Mouse (Mus musculus) forebrain, embryonic 10.5 days (tissue): Measurements from ENCODE around the gene Whrn. TPM values are rescaled to one million over a fixed set of nuclear protein-coding genes. Genes with fewer than 3 reads are reported as not detected.
A peak's percentile ranks its signal among the peaks of the same experiment; 100 is the strongest.

Source experiments
- DNase-seq: peaks from one replicate; pipeline ENCODE4 v3.0.0-alpha.2; 2017; ENCODE audit warnings: low spot score; ENCODE audit errors: extremely low spot score
- H3K27ac ChIP-seq: fragments of 300-500 bp; sonication (generic); 2 replicates; pipeline ENCODE4 v1.5.1; 2016; ENCODE audit warnings: mild to moderate bottlenecking
- H3K27me3 ChIP-seq: fragments of 300-500 bp; sonication (generic); 2 replicates; pipeline ENCODE4 v1.6.1; 2016; ENCODE audit warnings: mild to moderate bottlenecking; ENCODE audit not compliant: poor library complexity, severe bottlenecking
- H3K36me3 ChIP-seq: fragments of 300-500 bp; sonication (generic); replicated peaks from 2 replicates; pipeline ENCODE4 v1.6.1; 2016; ENCODE audit warnings: mild to moderate bottlenecking, moderate library complexity
- H3K4me1 ChIP-seq: fragments of 300-500 bp; sonication (generic); 2 replicates; pipeline ENCODE4 v1.6.1; 2016
- H3K4me3 ChIP-seq: fragments of 300-500 bp; sonication (generic); 2 replicates; pipeline ENCODE4 v1.5.1; 2016; ENCODE audit warnings: mild to moderate bottlenecking, moderate library complexity
- H3K9me3 ChIP-seq: fragments of 300-500 bp; sonication (generic); 2 replicates; pipeline ENCODE4 v1.6.1; 2016; ENCODE audit warnings: mild to moderate bottlenecking, moderate library complexity
- WGBS: fragments of 180-500 bp; shearing (Covaris S2); methylation state at CpG from one replicate; pipeline ENCODE4 v1.1.7; 2016; 5-methylcytosine and 5-hydroxymethylcytosine counted together
- polyA plus RNA-seq: library from polyadenylated mRNA; unstranded; fragments of >200 nt; fragmentation: Nextera tagmentation; extraction: Ambion mirVana; gene quantifications from 2 replicates; pipeline ENCODE4 v1.2.1, GENCODE M21; 2016

Gene Whrn
- polyA plus RNA-seq, 1 experiment from 2014 or later, result 5.1 TPM

- Histone ChIP-seq H3K36me3 (peaks cover 50% of the 10 kb centered on the region), H3K27ac (no peak overlapping the region), H3K4me1 (peaks cover 10% of the 10 kb centered on the region), H3K27me3 (no peaks in the 10 kb centered on the region), H3K9me3 (no peaks in the 10 kb centered on the region), H3K4me3 (no peak overlapping the region)
- DNase-seq, result no peak
- WGBS, result 83% methylated on average over 9 of the region's 9 CpGs
These were observed 60.4 kb downstream of the Whrn start for GRCm38 (mm10) chr4:63435402-63435801.

GRCm38 (mm10) chr4:63431098-63431497, 64.7 kb downstream of the Whrn start:
- no peak for DNase-seq
- H3K9me3 ChIP-seq, result no peaks in the 10 kb centered on the region
- no peak overlapping the region for H3K27ac ChIP-seq
- peaks cover 39% of the 10 kb centered on the region for H3K36me3 ChIP-seq
- peaks cover 33% of the 10 kb centered on the region for H3K4me1 ChIP-seq
- H3K4me3 ChIP-seq, result no peak overlapping the region
- WGBS, result 86% methylated on average over 5 of the region's 5 CpGs
- H3K27me3 ChIP-seq, result no peaks in the 10 kb centered on the region

- WGBS, result 49% methylated on average over 3 of the region's 3 CpGs
- Histone ChIP-seq H3K27ac (no peak overlapping the region), H3K9me3 (no peaks in the 10 kb centered on the region), H3K27me3 (no peaks in the 10 kb centered on the region), H3K36me3 (peaks cover 39% of the 10 kb centered on the region), H3K4me1 (peaks cover 34% of the 10 kb centered on the region), H3K4me3 (no peak overlapping the region)
- DNase-seq, result no peak
These were observed 65.4 kb downstream of the Whrn start for GRCm38 (mm10) chr4:63430357-63430756.

GRCm38 (mm10) chr4:63426308-63426707, 69.5 kb downstream of the Whrn start:
- Histone ChIP-seq H3K36me3 (peaks cover 6% of the 10 kb centered on the region; the same call in 1 of the 2 replicates), H3K4me3 (no peak overlapping the region), H3K27ac (no peak overlapping the region), H3K4me1 (peaks cover 44% of the 10 kb centered on the region), H3K9me3 (no peaks in the 10 kb centered on the region), H3K27me3 (no peaks in the 10 kb centered on the region)
- no peak for DNase-seq
- WGBS, result 71% methylated on average over 8 of the region's 8 CpGs

- no peak overlapping the region for H3K27ac ChIP-seq
- H3K9me3 ChIP-seq, result no peaks in the 10 kb centered on the region
- WGBS, result 22% methylated on average over 5 of the region's 5 CpGs
- peaks cover 38% of the 10 kb centered on the region for H3K4me1 ChIP-seq
- no peak overlapping the region for H3K4me3 ChIP-seq
- H3K27me3 ChIP-seq, result no peaks in the 10 kb centered on the region
- no peak for DNase-seq
- no peaks in the 10 kb centered on the region for H3K36me3 ChIP-seq
These were observed 72.0 kb downstream of the Whrn start for GRCm38 (mm10) chr4:63423811-63424210.

- no peaks in the 10 kb centered on the region for H3K9me3 ChIP-seq
- peaks cover 40% of the 10 kb centered on the region for H3K4me1 ChIP-seq
- no peak overlapping the region for H3K27ac ChIP-seq
- no peak for DNase-seq
- H3K27me3 ChIP-seq, result no peaks in the 10 kb centered on the region
- no peaks in the 10 kb centered on the region for H3K36me3 ChIP-seq
- H3K4me3 ChIP-seq, result no peak overlapping the region
- WGBS, result 69% methylated on average over 1 of the region's 1 CpGs
These were observed 72.6 kb downstream of the Whrn start for GRCm38 (mm10) chr4:63423231-63423630.

GRCm38 (mm10) chr4:63420143-63420920, 75.5 kb downstream of the Whrn start:
- 73% methylated on average over 14 of the region's 14 CpGs for WGBS

GRCm38 (mm10) chr4:63418270-63418669, 77.5 kb downstream of the Whrn start:
- H3K36me3 ChIP-seq, result peaks cover 10% of the 10 kb centered on the region
- no peak overlapping the region for H3K4me3 ChIP-seq
- 86% methylated on average over 11 of the region's 11 CpGs for WGBS
- H3K27me3 ChIP-seq, result no peaks in the 10 kb centered on the region
- peak overlapping the region; percentile 37 for H3K27ac ChIP-seq
- H3K4me1 ChIP-seq, result peaks cover 31% of the 10 kb centered on the region
- no peak for DNase-seq
- H3K9me3 ChIP-seq, result no peaks in the 10 kb centered on the region

More at GRCm38 (mm10) chr4:63420143-63420920, 75.5 kb downstream of the Whrn start:
- peak overlapping the region; percentile 32 for H3K27ac ChIP-seq
- peaks cover 40% of the 10 kb centered on the region for H3K4me1 ChIP-seq
- H3K27me3 ChIP-seq, result no peaks in the 10 kb centered on the region
- H3K36me3 ChIP-seq, result peaks cover 10% of the 10 kb centered on the region
- H3K9me3 ChIP-seq, result no peaks in the 10 kb centered on the region
- no peak overlapping the region for H3K4me3 ChIP-seq
- no peak for DNase-seq

GRCm38 (mm10) chr4:63417318-63417957, 78.4 kb downstream of the Whrn start:
- Histone ChIP-seq H3K4me3 (no peak overlapping the region), H3K4me1 (peaks cover 29% of the 10 kb centered on the region), H3K27ac (peak overlapping the region; percentile 37), H3K27me3 (no peaks in the 10 kb centered on the region), H3K36me3 (peaks cover 10% of the 10 kb centered on the region), H3K9me3 (no peaks in the 10 kb centered on the region)
- 19% methylated on average over 9 of the region's 9 CpGs for WGBS
- DNase-seq, result peak; percentile 86

- H3K4me3 ChIP-seq, result no peak overlapping the region
- 82% methylated on average over 5 of the region's 5 CpGs for WGBS
- 0 out of 2 replicates have a peak, but pooled peaks cover 7% of the 10 kb centered on the region for H3K27me3 ChIP-seq
- no peak for DNase-seq
- no peaks in the 10 kb centered on the region for H3K9me3 ChIP-seq
- no peak overlapping the region for H3K27ac ChIP-seq
- peaks cover 10% of the 10 kb centered on the region for H3K36me3 ChIP-seq
- H3K4me1 ChIP-seq, result peaks cover 28% of the 10 kb centered on the region
These were observed 80.8 kb downstream of the Whrn start for GRCm38 (mm10) chr4:63414951-63415350.

- Histone ChIP-seq H3K4me3 (no peak overlapping the region), H3K4me1 (peaks cover 29% of the 10 kb centered on the region), H3K9me3 (no peaks in the 10 kb centered on the region), H3K36me3 (peaks cover 7% of the 10 kb centered on the region), H3K27me3 (peaks cover 19% of the 10 kb centered on the region), H3K27ac (no peak overlapping the region)
- 72% methylated on average over 5 of the region's 5 CpGs for WGBS
- no peak for DNase-seq
These were observed 84.6 kb downstream of the Whrn start for GRCm38 (mm10) chr4:63411222-63411621.

- H3K4me3 ChIP-seq, result peak overlapping the region; percentile 73
These were observed 85.2 kb downstream of the Whrn start for GRCm38 (mm10) chr4:63410583-63410934.

GRCm38 (mm10) chr4:63409908-63410582, 85.7 kb downstream of the Whrn start:
- Histone ChIP-seq H3K27ac (peak overlapping the region; percentile 84), H3K27me3 (peaks cover 19% of the 10 kb centered on the region), H3K4me3 (peak overlapping the region; percentile 73), H3K9me3 (no peaks in the 10 kb centered on the region), H3K4me1 (peaks cover 37% of the 10 kb centered on the region), H3K36me3 (no peaks in the 10 kb centered on the region)
- DNase-seq, result peak; percentile 82
- under 1% methylated on average over 39 of the region's 39 CpGs for WGBS

More at GRCm38 (mm10) chr4:63410583-63410934, 85.2 kb downstream of the Whrn start:
- H3K36me3 ChIP-seq, result peaks cover 1% of the 10 kb centered on the region; the same call in 1 of the 2 replicates
- peak; percentile 95 for DNase-seq
- H3K27me3 ChIP-seq, result peaks cover 19% of the 10 kb centered on the region
- no peaks in the 10 kb centered on the region for H3K9me3 ChIP-seq
- peaks cover 32% of the 10 kb centered on the region for H3K4me1 ChIP-seq
- under 1% methylated on average over 19 of the region's 19 CpGs for WGBS
- H3K27ac ChIP-seq, result peak overlapping the region; percentile 84
